Mouse (Mus musculus): ENCODE results near the gene Zbtb1.

The Zbtb1 gene

DNA sequence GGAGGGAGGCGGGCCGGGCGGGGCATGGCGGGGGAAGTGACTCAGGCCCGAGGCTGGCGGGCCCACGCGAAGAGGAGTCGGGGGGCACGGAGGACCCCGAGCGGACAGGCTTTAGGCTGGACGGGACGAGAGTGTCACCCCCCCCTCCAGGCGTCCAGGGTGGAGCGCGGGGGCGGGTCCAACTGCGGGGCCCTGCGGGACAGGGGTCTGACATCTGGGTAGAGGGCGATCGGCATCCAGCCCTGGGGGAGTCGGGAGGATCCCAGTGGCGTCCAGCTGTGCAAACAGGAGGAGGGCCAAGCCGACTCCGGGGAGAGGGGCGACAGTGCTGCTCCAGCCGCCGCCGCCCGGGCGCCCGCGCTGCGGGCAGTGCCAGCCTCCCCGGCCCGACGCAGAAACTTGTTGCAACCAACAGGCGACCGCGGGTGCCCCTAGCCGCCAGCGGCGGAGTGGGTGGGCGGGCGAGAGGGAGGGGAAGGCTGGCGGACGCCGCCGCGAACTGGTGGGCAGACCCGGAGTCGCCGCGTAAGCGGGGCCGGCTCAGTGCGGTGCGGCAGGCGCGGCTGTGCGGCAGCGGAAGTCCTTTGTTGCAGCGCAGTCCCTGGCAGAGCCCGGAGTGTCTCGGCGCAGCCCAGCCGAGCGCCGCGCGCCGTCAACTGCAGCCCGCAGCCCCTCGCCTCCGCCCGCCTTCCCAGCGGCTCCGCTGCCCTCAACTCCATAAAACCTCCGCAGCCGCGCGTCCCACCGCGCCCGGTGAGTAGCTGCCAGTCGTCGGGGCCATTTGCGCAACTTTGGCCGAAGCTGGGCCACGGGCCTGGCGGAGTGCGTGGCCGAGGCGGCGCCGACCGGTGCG, at the start of gene Zbtb1:
Gene Zbtb1 (plus strand): TSS at position 289 of the 853 bp plus-strand sequence.
- in situ Hi-C loops (cut with MboI; ENCODE audit: low sequenced_read_pairs), result no loop called here

DNA sequence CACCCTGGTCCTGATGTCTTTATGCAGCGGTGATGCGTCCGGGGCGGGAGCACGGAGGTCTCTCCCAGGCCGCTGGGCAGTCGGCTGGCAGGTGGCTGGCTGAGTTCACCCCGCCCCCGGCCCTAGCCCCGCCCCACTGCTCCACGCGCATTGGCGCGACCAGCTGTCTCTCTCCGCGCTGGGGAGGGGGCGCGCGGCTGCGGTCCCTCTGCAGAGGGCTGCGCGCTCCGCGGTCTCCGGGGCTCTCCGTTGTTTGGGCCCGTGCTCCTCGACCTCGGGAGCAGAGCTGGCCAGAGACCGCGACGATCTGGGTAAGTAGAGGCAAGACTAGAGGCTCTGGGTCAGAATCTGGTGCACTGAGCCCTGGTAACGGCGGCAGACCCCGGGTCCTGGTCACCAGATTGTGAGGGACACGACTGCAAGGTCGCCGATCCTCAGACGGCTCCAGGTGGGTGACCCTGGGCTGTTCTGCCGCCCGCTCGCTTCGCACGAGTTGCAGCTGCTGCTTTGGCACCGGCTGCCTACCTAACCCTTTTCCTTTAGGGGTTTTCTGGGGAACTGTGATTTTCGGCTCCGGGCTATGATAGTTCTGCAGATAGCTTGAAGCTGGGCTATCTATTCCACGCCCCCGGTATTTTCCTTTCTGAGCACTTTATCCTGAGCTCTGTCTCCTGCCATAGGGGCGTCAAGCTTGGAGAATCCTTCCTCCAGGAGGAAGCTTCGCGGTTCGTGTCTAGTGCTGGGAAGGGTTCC, 45.2 kb upstream of the Zbtb1 start, which contains the start of gene Akap5:
Gene Akap5 (plus strand): TSS at position 213 of the 753 bp plus-strand sequence.
- in situ Hi-C loops (cut with MboI; ENCODE audit: low sequenced_read_pairs), result loop anchor here (25.0 kb wide), 1 partner anchor 538 kb away; no protein-coding TSS in a partner anchor

DNA sequence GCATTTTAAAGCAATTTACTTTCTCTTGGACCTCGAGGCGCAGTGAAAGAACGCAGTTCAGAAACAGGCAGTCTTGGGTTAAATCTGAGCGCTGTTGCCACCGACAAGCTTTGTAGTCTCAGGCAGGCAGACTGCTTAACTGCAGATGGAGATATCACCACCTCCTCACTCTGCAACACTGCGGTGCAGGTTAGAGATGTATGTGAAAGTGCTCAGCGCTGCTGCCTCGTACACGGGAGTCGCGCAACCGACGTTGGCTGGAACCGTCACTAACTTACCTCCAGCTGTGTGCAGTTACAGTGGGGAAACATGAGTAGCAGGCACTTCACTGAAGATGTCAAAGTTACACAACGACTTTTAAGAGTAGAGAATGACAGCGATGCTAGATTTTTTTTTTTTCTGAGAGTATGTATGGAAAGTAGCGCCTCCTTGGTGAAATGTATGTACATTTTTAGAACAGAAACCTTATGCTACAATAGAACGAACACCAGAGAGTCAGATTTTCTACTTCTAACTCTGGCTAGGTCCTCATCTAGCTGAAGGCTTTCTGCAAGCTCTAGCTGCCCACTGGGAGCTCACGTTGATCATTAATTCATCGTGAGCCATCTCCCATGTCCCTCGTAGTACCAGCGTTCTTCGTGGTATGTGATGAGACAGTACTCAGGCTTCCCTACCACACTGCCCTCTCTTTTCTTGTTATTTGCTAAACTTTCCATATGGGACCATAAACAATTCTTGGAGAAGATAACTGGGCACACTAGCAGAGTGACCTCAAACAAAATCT, 43.4 kb upstream of the Zbtb1 start:
- in situ Hi-C loops (cut with MboI; ENCODE audit: low sequenced_read_pairs), result loop anchor here (25.0 kb wide), 1 partner anchor 539 kb away; no protein-coding TSS in a partner anchor

DNA sequence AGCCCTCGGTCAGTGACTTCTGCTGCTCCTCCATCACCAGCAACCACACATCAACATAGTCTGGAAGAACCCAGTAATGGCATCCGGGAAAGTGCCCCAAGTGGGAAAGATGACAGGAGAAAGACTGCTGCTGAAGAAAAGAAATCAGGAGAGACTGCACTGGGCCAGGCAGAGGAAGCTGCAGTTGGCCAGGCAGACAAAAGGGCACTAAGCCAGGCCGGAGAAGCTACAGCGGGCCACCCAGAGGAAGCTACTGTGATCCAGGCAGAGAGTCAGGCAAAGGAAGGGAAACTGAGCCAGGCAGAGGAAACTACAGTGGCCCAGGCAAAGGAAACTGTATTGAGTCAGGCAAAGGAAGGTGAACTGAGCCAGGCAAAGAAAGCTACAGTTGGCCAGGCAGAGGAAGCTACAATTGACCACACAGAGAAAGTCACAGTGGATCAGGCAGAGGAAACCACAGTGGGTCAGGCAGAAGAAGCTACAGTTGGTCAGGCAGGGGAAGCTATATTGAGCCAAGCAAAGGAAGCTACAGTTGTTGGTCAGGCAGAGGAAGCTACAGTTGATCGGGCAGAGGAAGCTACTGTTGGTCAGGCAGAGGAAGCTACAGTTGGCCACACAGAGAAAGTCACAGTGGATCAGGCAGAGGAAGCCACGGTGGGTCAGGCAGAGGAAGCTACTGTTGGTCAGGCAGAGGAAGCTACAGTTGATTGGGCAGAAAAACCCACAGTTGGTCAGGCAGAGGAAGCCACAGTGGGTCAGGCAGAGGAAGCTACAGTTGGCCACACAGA, 41.3 kb upstream of the Zbtb1 start:
- in situ Hi-C loops (cut with MboI; ENCODE audit: low sequenced_read_pairs), result loop anchor here (25.0 kb wide), 1 partner anchor 541 kb away; no protein-coding TSS in a partner anchor

DNA sequence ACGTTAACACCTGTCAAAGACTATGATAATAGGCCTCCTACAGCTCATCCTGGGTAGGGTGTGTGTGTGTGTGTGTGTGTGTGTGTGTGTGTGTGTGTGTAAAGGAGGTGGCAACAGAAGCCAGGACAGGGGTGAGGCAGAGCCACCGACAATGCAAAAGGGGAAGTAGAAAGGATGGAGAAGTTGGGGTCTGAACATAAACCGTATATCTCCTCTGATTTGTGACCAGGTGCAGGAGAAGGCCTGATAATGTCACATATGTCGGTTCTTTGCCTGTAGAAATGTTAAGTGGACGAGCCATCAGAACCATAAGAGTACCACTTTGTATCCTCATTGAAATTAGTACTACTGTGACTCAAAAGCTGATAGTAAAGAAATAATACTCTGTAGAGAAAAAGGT, 36.4 kb upstream of the Zbtb1 start:
- in situ Hi-C loops (cut with MboI; ENCODE audit: low sequenced_read_pairs), result loop anchor here (25.0 kb wide), 1 partner anchor 546 kb away; no protein-coding TSS in a partner anchor

DNA sequence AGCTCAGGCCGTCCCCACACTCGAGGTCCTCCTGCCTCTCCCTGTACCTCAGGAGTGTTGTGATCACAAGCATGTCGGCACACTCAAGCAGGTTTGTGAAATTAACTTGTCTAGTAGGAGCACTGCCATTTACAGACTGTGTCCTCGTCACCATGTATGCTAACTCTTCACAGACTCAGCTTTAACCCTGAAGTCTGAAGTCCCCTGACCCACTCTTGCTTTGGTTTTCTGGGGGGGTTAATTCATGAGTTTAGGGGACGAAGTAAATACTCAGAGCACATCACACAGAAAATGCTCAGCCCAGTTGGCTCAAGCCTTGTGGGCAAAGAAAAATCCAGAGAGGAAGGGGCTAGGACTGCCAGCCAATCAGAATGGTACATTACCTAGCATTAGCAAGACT, 34.4 kb upstream of the Zbtb1 start:
- in situ Hi-C loops (cut with MboI; ENCODE audit: low sequenced_read_pairs), result loop anchor here (25.0 kb wide), 1 partner anchor 548 kb away; no protein-coding TSS in a partner anchor

DNA sequence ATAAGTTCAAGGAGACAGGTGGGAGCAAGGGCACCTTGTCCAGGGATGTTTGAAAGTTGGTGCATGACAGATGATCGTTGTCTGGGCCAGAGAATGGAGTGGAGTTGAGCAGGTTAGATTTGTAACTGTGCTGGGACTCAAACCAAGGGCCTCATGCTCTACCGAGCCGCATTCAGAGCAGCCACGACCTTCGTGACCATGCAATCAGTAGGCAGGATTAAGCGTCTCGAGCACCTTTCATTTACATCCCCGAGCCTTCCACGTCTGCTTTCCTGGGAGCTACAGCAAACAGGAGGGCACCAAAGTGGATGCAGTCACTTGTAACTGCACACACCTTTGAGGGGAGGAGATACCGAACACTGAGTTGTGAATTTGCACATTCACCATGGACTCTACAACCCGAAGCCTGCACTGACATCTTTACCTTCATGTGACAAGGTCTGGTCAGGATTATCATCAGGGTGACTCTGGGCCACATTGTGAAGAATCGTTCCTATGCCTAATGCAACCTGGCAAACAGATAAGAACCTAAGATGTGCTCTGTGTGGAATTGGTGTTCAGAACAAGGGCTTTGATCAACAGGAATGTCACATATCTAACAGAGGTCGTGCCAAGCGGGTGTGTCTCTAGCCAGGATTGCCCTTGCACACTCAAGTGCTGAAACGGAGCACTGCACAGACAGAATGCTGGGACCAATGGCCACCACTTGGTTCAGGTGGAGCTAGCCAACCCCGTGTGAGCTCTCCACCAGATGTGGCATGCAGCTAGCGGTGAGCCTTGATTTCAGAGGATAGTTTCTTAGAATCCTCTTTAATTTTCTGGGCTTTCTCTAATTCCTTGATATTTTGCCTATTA, 33.7 kb upstream of the Zbtb1 start:
- in situ Hi-C loops (cut with MboI; ENCODE audit: low sequenced_read_pairs), result loop anchor here (25.0 kb wide), 1 partner anchor 549 kb away; no protein-coding TSS in a partner anchor

DNA sequence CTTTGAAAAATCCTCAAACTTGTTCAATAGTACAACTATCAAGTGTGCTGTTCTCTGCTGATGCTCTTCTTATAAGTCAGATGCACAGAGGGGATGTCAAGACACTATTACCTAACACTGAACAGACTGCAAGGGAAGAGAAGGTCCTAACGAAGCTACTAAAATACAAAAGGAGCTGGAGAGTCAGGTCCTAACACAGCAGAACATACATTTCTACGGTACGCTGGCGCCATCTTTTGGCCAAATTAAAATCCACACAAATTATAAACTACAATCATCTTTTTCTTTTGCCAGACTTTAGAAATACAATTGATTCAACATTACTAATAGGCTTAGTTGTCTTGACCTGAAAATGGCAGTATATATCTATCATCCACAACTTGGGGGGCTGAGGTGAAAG, 29.0 kb upstream of the Zbtb1 start:
- in situ Hi-C loops (cut with MboI; ENCODE audit: low sequenced_read_pairs), result loop anchor here (10.0 to 25.0 kb wide), 2 partner anchors 134 to 554 kb away; no protein-coding TSS in a partner anchor

DNA sequence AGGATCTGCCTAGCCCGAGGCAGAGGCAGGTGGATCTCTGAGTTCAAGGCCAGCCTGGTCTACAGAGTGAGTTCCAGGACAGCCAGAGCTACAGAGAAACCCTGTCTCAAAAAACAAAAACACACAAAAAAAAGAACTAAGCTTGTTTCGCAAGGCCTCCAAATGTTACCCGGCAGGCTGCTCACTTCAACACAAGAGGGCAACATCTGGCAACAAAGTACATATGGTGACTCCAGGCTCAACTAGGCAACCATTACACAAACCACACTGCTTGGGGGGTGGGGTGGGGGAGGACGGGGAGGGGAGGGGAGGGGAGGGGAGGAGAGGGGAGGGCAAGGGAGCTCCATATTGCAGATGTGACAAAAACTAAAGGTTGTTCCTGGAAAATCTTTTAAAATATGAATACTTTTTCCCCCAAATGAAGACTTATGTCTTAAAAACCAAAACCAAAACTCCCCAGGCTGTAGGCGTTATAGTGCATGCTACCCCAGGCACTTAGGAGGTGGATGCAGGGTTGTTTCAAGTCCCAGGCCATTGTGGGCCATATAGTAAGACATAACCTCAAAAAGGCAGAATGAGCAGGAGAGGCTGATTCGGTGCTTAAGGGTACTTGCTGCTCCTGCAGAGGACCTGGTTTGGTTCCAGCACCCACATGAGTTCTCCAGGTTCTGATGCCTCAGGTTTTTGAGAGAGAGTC, 24.2 kb upstream of the Zbtb1 start:
- in situ Hi-C loops (cut with MboI; ENCODE audit: low sequenced_read_pairs), result loop anchor here (10.0 to 25.0 kb wide), 2 partner anchors 129 to 559 kb away; no protein-coding TSS in a partner anchor

DNA sequence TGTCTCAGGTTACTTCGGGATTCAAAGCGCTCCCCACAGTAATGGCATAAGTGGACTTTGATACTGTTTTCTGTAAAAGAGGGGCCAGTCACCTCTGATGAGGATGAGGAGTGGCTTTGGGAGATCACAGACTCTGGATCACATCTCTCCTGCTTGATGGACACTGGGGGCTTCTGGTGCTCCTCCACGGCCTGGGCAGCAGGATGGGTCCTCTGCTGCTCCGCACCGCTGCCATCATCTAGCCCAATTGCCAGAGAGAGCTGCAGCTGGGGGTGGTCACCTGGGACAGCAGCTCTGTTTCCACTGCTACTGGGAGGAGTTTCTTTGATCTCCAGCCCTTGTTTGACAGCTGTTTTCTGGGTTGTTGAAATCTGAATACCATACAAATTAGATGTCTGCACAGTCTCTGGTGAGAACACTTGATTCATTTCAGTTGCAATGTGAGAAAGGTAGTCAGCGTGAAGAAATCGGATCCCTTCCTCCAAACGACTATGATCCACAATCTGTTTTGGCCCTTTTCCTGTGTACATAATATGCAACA, 20.3 kb upstream of the Zbtb1 start:
- in situ Hi-C loops (cut with MboI; ENCODE audit: low sequenced_read_pairs), result loop anchor here (10.0 to 25.0 kb wide), 2 partner anchors 125 to 562 kb away; no protein-coding TSS in a partner anchor

DNA sequence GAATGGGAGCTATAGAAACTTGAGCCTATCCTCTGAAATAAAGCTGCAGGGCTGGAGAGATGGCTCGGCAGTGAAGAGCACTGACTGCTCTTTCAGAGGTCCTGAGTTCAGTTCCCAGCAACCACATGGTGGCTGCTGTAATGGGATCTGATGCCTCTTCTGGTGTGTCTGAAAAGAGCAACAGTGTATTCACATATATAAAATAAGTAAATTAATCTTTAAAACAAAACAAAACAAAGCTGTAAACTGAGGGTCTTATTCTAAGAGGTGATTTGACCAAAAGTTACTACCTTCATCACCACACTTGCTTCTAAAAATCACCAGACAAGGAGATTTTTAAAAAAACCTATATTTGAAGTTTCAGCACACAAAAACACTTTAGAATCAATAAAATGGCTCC, 9.2 kb upstream of the Zbtb1 start:
- in situ Hi-C loops (cut with MboI; ENCODE audit: low sequenced_read_pairs), result no loop called here

DNA sequence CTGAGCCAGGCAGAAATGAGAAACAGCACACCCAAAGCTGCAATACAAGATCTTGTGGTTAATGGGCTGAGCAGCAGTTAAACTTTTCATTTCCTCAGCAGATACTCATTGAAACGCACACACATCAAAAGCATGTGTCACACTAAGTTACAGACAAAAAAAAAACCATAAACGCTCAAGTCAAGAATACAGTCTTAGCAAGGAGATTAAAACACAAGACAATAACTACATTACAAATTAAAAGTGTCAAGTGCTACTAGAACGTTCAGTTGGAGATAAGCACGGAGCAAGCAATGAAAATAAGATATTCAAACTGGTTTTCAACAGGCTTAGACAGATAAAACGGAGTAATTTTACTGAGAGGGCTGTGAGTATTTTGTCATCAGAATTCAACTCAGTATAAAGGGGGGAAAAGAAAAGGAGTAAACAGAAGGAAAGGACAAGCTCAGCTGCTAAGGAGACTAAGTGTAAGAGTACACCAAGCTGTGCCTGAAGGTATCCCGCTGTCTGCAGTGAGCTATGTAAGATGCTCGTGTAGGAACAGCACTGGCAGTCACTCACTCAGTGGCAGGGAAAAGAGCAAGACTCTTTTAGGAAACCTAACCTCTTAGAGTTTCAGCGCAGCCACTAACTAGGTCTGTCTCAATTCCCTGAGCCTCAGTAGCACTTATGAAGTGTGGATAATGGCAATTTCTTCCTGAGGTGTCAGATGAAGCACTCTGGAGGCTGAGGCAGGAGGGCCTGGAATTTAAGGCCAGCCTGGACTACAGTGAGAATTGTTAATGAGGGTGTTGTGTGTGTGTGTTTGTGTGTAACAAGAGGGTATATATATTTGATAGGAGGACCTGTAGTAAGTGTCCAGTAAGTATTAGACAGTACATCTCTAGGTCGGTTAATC, 8.4 kb upstream of the Zbtb1 start:
- in situ Hi-C loops (cut with MboI; ENCODE audit: low sequenced_read_pairs), result no loop called here

DNA sequence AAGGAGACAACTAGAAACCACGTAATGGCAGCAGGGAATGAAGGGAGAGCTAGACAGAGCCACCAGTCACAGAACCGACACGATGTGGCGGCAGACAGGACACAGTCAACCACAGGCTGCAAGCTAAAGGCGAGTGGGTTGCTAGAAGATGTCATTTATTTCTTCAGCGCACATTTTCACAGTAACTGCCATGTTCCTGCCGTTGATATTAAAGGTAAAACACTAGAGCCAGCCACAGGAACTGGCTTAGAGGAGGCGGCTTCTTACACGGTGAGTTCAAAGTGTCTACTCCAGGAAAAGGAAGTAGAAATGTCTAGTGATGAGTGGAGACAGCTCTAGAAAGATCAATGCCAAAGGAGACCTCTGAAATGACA, 7.8 kb upstream of the Zbtb1 start:
- in situ Hi-C loops (cut with MboI; ENCODE audit: low sequenced_read_pairs), result no loop called here

DNA sequence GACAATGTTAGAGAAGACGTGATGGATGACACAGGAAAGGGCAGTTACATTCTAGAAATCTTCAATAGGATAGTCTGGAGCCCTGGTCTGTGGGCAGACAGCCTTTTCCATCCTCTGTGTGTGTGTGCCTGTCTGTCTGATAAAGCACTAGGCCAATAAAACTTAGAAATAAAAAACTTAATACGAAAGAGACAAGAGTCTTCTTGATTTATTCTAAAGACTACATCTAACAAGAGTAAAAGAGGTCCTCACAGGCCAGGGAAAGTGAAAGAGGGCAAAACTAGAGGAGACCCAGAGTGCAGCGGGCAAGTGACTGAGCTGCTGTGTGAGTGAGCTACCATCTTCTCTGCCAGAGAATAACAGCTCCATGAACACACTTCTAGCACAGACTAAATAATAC, 3.8 kb upstream of the Zbtb1 start:
- in situ Hi-C loops (cut with MboI; ENCODE audit: low sequenced_read_pairs), result no loop called here

DNA sequence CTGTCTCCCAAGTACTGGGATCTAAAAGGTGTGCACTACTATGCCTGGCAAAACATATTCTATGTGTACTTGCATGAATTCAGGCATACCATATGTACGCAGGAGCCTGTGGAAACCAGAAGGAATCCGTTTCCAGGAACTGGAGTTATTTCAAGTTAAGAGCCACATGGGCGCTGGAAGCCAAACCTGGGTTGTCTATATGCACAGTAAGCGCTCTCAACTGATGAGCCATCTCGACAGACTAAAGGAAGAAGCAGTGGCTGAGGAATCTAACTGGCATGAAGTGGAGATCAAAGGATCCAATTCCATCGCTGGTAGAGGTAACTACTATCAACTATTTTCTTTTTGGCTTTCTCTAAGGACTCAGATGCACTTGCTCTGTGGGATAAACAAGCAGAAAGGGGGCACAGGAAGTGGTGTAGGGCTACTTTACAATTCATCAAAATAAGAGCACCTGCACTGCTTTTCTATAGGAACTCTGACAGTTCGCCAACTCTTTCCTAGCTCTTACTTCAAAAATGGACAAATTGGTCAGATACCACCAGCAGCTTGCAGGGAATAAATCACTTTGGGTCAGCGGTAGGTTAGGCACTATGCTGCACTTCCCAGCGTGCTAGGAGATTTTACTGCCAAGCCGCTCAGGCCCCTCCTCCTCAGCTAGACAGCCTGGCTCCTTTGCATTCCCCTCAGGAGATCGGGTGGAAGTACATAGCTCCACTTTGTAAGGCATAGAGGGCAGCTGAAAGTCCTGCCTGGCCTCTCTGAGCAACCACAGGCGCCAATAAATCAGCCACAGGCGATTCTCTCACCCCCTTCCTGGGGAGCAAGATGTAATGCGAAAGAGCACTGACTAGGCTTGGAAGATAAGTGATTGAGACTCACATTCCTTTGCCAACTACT, 2.7 kb upstream of the Zbtb1 start:
- in situ Hi-C loops (cut with MboI; ENCODE audit: low sequenced_read_pairs), result no loop called here

DNA sequence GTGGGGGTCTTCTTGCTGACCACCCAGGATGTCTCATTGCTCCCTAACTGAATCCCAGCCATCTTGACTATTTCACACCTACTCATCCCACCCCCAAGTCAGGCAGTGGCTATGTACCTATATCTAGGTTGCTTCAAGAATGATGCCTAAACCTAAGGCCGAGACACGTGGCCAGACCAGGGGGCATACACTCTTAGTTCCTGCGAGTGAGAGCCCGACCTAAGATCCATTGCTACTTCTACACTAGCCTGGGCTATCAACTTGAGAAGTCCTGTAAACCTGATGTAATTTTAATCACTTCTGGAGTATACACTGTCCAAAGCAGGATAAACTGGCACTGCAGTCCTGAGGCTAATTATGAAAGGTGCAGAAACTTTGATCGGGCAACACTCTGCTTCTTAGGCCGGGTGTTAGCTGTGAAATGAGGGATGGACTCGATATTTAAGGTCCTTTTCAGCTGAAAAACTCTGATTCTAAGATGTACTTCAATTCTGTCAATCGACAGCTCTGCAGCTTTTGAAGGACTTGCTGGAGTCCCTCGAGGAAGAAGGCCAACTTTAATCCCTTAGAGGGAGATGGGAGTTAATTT, 1.8 kb upstream of the Zbtb1 start:
- in situ Hi-C loops (cut with MboI; ENCODE audit: low sequenced_read_pairs), result no loop called here

All from CH12F3 (cell line).